Mouse (Mus musculus) hindbrain, postnatal 0 days (tissue): Measurements from ENCODE around the gene Ankrd13b. TPM values are rescaled to one million over a fixed set of nuclear protein-coding genes. Genes with fewer than 3 reads are reported as not detected.

Experiments used
- ATAC-seq: fragments of 200-750 bp; cut with Nextera tagmentation; 2 replicates; pipeline ENCODE4 v1.8.0; 2017; ENCODE audit warnings: mild to moderate bottlenecking, moderate TSS enrichment, moderate library complexity
- DNase-seq: peaks from one replicate; pipeline ENCODE4 v3.0.0-alpha.2; 2015; ENCODE audit warnings: low spot score
- H3K27ac ChIP-seq: fragments of 300-500 bp; sonication (generic); 2 replicates; pipeline ENCODE4 v1.5.1; 2014; ENCODE audit warnings: mild to moderate bottlenecking
- H3K27me3 ChIP-seq: fragments of 300-500 bp; sonication (generic); 2 replicates; pipeline ENCODE4 v1.6.1; 2014; ENCODE audit warnings: low read length, mixed read lengths; ENCODE audit not compliant: insufficient read depth
- H3K36me3 ChIP-seq: fragments of 300-500 bp; sonication (generic); 2 replicates; pipeline ENCODE4 v1.6.1; 2014; ENCODE audit warnings: low read length, mixed read lengths; ENCODE audit not compliant: insufficient read depth
- H3K4me1 ChIP-seq: fragments of 300-500 bp; sonication (generic); 2 replicates; pipeline ENCODE4 v1.6.1; 2014; ENCODE audit warnings: antibody characterized with exemption, low read length, mixed read lengths; ENCODE audit not compliant: insufficient read depth
- H3K4me2 ChIP-seq: fragments of 300-500 bp; sonication (generic); 2 replicates; pipeline ENCODE4 v1.6.1; 2014; ENCODE audit warnings: low read depth, mild to moderate bottlenecking, low read length, moderate library complexity, mixed read lengths
- H3K4me3 ChIP-seq: fragments of 300-500 bp; sonication (generic); 2 replicates; pipeline ENCODE4 v1.5.1; 2014; ENCODE audit warnings: low read length
- H3K9ac ChIP-seq: fragments of 300-500 bp; sonication (generic); replicated peaks from 2 replicates; pipeline ENCODE4 v1.6.1; 2014; ENCODE audit warnings: mild to moderate bottlenecking, low read length, moderate library complexity, mixed read lengths
- H3K9me3 ChIP-seq: fragments of 300-500 bp; sonication (generic); 2 replicates; pipeline ENCODE4 v1.6.1; 2016; ENCODE audit warnings: low read length, mixed read lengths
- CTCF ChIP-seq: IDR thresholded peaks from 2 replicates; pipeline ENCODE4 v1.5.1; 2016; ENCODE audit warnings: antibody characterized with exemption, control low read depth, low read depth
- WGBS: fragments of 180-500 bp; shearing (Covaris S2); extraction: QIAGEN DNeasy Blood & Tissue Kit; methylation state at CpG from one replicate; pipeline ENCODE4 v1.1.7; 2014; 5-methylcytosine and 5-hydroxymethylcytosine counted together
- polyA plus RNA-seq: library from polyadenylated mRNA; unstranded; fragments of >200 nt; fragmentation: Nextera tagmentation; extraction: Ambion mirVana; gene quantifications from 2 replicates; pipeline ENCODE4 v1.2.1, GENCODE M21; 2015
- total RNA-seq: library from RNA; depleted of rRNA; stranded (reverse); fragments of >200 nt; gene quantifications from 2 replicates; pipeline ENCODE4 v1.2.3, GENCODE M21; 2014

Ankrd13b gene
- total and polyA plus RNA-seq, 2 experiments from 2014 or later: 30.6 to 77.1 TPM

DNA sequence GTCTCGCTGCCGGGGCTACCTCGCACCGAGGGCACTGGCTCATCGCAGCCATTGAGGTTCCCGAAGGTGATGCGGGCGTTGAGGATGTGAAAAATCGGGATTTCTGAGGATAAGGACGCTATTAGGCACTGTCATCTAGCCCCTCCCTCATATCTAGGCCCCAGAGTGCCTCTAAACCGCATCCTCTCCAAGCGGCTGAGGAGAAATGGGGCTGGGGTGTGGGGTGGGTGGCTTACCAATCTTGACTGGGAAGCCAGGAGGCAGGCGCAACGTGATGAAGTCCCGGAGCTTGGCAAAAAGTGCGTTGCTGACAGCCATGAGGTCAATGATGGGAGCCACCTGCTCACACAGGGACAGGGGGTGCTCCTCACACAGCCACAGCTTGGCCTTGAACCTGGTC lies 16.7 kb downstream of the Ankrd13b start:
- Histone ChIP-seq H3K9me3 (no peaks in the 10 kb centered on the region), H3K4me1 (no peaks in the 10 kb centered on the region), H3K27ac (no peak overlapping the region), H3K27me3 (no peaks in the 10 kb centered on the region), H3K4me2 (no peak overlapping the region), H3K36me3 (peaks cover 21% of the 10 kb centered on the region), H3K9ac (no peak overlapping the region), H3K4me3 (no peak overlapping the region)
- DNase-seq: no peak
- 92% methylated on average over 16 of the region's 16 CpGs for WGBS
- no peak for ATAC-seq
- TF ChIP-seq CTCF: no peak

- WGBS: 80% methylated on average over 29 of the region's 29 CpGs
- Histone ChIP-seq H3K4me2 (no peak overlapping the region), H3K9me3 (no peaks in the 10 kb centered on the region), H3K36me3 (peaks cover 21% of the 10 kb centered on the region), H3K27ac (no peak overlapping the region), H3K4me3 (no peak overlapping the region), H3K9ac (no peak overlapping the region), H3K4me1 (no peaks in the 10 kb centered on the region), H3K27me3 (no peaks in the 10 kb centered on the region)
- no peak for DNase-seq
- TF ChIP-seq CTCF: no peak
- no peak for ATAC-seq
Observed at GRCm38 (mm10) chr11:77471407-77471806, 18.1 kb downstream of the Ankrd13b start.

GRCm38 (mm10) chr11:77468397-77468796 lies 21.1 kb downstream of the Ankrd13b start:
- no peak overlapping the region for H3K4me3 ChIP-seq
- no peaks in the 10 kb centered on the region for H3K4me1 ChIP-seq
- no peaks in the 10 kb centered on the region for H3K9me3 ChIP-seq
- H3K4me2 ChIP-seq: no peak overlapping the region
- peaks cover 21% of the 10 kb centered on the region; the same call in 1 of the 2 replicates for H3K36me3 ChIP-seq
- TF ChIP-seq CTCF: no peak
- ATAC-seq (no peak), DNase-seq (no peak)
- H3K27ac ChIP-seq: no peak overlapping the region
- 85% methylated on average over 9 of the region's 9 CpGs for WGBS
- no peaks in the 10 kb centered on the region for H3K27me3 ChIP-seq
- H3K9ac ChIP-seq: no peak overlapping the region

- Histone ChIP-seq H3K4me3 (no peak overlapping the region), H3K9me3 (no peaks in the 10 kb centered on the region), H3K4me2 (peak overlapping the region; percentile 27; the same call in 1 of the 2 replicates), H3K36me3 (peaks cover 21% of the 10 kb centered on the region; the same call in 1 of the 2 replicates), H3K27me3 (no peaks in the 10 kb centered on the region), H3K27ac (no peak overlapping the region), H3K4me1 (no peaks in the 10 kb centered on the region), H3K9ac (no peak overlapping the region)
- ATAC-seq: peak; percentile 55
- peak; percentile 84 for TF ChIP-seq CTCF
- DNase-seq: peak; percentile 80
- WGBS: 18% methylated on average over 20 of the region's 20 CpGs
Observed at GRCm38 (mm10) chr11:77467784-77468183, 21.7 kb downstream of the Ankrd13b start.

DNA sequence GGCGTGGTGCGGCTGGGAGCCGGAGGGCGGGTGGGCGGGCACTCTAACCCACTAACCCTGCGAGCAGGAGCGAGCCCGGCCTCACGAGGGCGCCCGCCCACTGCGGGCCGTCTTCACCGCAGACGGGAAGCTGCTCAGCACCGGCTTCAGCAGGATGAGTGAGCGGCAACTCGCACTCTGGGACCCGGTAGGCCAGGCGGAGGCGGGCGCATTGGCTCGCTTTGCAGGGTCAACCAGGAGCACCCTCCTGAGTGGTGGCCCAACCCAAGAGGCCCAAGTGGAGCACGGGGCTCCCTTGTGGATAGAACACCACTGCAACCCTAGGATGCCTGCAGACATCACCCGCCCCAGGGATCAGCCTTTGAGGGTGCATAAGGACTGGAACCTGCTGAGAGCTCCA lies 22.3 kb downstream of the Ankrd13b start:
- peak; percentile 47 for DNase-seq
- 0 out of 2 replicates have a peak, but pooled peaks have one; percentile 31 for ATAC-seq
- Histone ChIP-seq H3K27me3 (no peaks in the 10 kb centered on the region), H3K9ac (no peak overlapping the region), H3K4me2 (no peak overlapping the region), H3K9me3 (no peaks in the 10 kb centered on the region), H3K36me3 (peaks cover 14% of the 10 kb centered on the region; the same call in 1 of the 2 replicates), H3K4me3 (no peak overlapping the region), H3K4me1 (no peaks in the 10 kb centered on the region), H3K27ac (no peak overlapping the region)
- 6% methylated on average over 24 of the region's 25 CpGs for WGBS
- peak; percentile 44 for TF ChIP-seq CTCF

- DNase-seq (no peak), ATAC-seq (no peak)
- no peak overlapping the region for H3K4me2 ChIP-seq
- WGBS: 40% methylated on average over 9 of the region's 9 CpGs
- H3K9me3 ChIP-seq: no peaks in the 10 kb centered on the region
- no peak overlapping the region for H3K9ac ChIP-seq
- peaks cover 12% of the 10 kb centered on the region; the same call in 1 of the 2 replicates for H3K36me3 ChIP-seq
- H3K27me3 ChIP-seq: no peaks in the 10 kb centered on the region
- no peak overlapping the region for H3K27ac ChIP-seq
- TF ChIP-seq CTCF: no peak
- no peaks in the 10 kb centered on the region for H3K4me1 ChIP-seq
- H3K4me3 ChIP-seq: no peak overlapping the region
Observed at GRCm38 (mm10) chr11:77466544-77466943, 22.9 kb downstream of the Ankrd13b start.

DNA sequence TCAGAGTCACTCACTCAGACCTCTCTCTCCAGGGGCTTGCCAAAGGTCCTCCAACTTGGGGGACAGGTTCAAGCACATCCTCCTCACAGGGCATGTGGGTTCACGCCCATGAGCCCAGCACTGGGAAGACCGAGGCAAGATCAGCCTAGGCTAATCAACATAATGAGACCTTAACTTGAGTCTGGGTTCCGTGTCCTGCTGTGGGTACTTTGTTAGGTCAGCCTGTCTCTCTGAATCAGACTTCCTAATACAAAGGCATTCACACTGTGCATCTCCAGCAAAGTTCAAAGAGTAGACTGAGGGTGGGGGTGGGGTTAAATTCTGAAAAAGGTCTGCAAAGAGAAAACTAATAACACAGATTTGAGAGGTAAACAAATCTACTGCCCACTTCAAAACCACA lies 24.4 kb downstream of the Ankrd13b start:
- DNase-seq (no peak), ATAC-seq (no peak)
- H3K4me3 ChIP-seq: no peak overlapping the region
- H3K27me3 ChIP-seq: 0 out of 2 replicates have a peak, but pooled peaks cover 4% of the 10 kb centered on the region
- no peak overlapping the region for H3K27ac ChIP-seq
- no peaks in the 10 kb centered on the region for H3K9me3 ChIP-seq
- no peak for TF ChIP-seq CTCF
- H3K4me2 ChIP-seq: no peak overlapping the region
- 44% methylated on average over 3 of the region's 3 CpGs for WGBS
- H3K9ac ChIP-seq: no peak overlapping the region
- H3K36me3 ChIP-seq: no peaks in the 10 kb centered on the region; the same call in 1 of the 2 replicates
- H3K4me1 ChIP-seq: no peaks in the 10 kb centered on the region
